Mouse (Mus musculus) common myeloid progenitor, adult 5-6 weeks (primary cell): ENCODE results near the gene Smad3. TPM values are rescaled to one million over a fixed set of nuclear protein-coding genes. Genes with fewer than 3 reads are reported as not detected.

Source experiments
- ATAC-seq: replicated peaks from 2 replicates; pipeline ENCODE4 v1.8.0; 2016; ENCODE audit warnings: low read depth, mild to moderate bottlenecking, moderate TSS enrichment, inconsistent platforms; ENCODE audit not compliant: poor library complexity, severe bottlenecking
- total RNA-seq: library from RNA; stranded (forward); fragments of 200-1000, 187-1606 nt; gene quantifications from 2 replicates; pipeline ENCODE4 v1.2.3, GENCODE M21; 2017

The Smad3 gene
- total RNA-seq, 1 experiment from 2014 or later, result 39.1 TPM

DNA sequence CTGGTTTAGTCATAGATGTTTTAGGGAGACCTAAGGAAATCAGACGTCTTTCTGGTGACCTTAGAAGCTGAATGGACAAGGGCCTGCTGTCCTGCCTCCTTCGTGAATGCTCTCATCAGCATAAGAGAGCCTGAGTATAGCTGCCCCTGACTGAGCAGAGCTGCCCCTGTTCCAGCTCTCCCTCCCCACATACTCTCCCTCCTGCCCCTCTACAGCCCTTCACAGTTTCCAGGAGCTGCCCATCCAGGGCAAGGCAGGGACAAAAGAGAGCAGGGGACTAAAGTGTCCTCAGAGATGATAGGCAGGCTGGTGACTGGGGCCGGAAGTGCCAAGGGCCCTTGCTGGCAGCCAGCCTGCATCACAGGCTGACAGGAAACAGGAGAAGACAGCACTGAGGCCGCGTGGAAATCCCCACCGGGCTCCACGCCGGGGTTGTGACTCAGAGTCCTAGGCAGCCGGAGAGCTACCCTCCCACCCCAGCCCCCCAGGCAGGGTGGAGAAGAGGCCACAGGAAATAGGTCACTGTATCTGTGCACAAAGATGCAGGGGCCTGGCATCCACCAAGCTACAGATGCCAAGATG lies 51.6 kb downstream of the Smad3 start:
- peak; percentile 77 for ATAC-seq

DNA sequence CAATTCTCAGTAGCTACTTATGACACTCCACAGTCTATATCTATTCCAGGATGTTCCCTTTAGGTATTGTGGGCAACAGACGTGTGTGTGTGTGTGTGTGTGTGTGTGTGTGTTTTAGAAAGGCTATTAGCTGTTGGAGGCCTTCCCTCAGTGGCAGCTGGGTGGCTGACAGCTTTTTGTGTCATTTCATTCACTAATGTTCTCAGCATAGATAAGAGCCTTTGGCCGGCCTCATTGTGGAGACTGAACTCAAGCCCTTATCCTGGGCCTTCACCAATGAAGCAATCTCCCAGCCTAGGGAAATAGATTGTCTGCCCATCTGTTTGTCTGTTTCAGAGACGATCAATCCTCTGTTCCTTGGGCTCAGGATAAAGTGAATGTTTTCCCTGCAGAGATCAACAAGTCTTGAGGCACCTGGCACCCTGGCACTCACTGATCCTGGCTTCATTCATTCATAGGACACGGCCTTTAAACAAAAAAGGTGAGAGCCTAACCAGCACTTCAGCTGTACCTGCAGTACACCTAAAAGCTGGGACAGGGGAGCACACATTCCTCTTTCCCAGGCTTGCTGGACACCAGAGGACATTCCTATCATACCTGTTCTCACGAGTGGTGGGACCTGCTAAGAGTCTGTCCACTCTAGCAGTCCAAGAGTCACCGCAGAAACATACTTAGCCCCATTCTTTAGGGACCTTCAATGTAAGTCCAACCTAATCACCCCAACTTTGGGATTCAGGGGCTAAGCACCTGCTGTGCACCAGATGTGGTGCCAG lies 52.6 kb downstream of the Smad3 start:
- ATAC-seq, result no peak

DNA sequence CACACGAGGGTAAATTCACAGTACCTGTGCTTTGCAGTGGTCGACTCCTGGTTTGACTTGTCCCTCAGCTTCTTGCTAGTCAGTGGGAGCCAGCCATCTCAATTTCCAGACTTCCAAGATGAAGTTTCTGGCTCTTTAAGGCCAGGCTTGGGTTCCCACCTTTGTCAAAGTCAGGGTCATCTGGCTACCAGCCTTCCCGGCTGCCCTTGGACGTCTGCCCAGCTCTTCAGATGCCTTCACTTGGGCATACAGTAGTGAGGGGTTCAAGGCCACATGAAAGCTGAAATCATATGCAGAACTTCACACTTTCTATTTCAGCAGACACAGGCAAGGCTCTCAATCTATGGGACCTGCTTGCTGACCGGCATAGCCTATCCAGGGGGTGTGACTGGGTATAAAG lies 53.7 kb downstream of the Smad3 start:
- ATAC-seq, result no peak

DNA sequence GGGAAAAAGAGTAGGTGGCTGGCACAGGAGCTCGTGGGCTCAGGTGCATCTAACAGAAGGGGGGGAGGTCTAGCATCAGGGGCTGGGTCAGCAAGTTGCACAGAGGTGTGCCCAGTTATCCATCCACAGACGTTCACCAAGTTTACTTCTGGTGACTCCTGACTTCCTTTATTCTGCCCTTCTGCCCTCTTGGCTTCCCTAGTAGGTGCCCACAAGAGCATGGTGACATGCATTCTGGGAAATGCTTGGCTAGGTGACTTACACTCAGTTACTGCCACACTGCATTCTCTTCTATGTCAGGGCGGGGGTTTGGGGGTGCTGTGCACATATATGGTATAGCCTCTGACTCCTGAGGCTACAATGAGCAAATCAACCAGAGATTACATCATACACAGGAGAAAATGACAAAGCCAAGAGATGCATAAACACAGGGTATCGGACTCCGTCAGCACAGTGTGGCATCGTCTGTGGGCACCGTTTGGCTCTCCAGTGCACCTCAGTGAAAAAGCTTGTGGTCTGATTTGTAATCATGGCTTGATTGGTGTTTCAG lies 54.5 kb downstream of the Smad3 start:
- ATAC-seq, result no peak

DNA sequence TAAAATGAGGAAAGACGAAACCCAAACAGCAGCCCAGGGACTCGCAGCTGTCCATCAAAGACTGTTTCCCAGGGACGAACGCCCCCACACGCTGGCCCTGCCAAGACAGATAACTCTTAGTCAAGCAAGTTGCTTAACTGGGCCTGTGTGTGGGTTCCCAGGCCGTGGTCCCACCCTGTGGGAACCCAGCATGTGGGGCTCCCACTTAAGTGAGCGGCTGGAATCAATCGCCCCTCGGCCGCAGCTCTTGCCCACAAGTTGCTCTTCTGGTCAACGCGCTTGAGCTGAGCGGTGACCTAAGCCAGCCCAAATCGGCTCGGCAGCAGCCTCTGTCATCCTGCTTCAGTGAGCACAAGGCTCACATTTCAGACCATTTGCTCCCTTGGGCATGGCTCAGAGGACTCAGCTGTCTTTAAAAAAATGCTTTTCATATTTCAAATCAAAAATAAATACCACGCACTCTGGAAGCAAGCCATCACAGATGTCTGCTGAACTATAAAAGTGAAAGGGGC lies 55.2 kb downstream of the Smad3 start:
- no peak for ATAC-seq

DNA sequence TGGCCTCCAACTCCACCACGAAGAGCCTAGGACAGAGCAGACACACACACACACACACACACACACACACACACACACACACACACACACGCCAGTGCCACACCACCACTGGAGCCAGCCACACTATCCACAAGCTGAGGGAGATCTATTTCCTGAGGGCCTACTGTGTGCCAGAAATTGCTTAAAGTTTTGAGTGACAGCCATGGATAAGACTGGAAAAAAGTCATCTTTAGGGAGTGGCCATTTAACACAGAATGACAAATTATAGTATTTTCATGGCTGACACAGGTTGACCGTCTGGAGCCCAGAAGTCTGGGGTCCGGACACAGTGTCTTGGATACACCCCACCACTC lies 55.9 kb downstream of the Smad3 start:
- no peak for ATAC-seq

DNA sequence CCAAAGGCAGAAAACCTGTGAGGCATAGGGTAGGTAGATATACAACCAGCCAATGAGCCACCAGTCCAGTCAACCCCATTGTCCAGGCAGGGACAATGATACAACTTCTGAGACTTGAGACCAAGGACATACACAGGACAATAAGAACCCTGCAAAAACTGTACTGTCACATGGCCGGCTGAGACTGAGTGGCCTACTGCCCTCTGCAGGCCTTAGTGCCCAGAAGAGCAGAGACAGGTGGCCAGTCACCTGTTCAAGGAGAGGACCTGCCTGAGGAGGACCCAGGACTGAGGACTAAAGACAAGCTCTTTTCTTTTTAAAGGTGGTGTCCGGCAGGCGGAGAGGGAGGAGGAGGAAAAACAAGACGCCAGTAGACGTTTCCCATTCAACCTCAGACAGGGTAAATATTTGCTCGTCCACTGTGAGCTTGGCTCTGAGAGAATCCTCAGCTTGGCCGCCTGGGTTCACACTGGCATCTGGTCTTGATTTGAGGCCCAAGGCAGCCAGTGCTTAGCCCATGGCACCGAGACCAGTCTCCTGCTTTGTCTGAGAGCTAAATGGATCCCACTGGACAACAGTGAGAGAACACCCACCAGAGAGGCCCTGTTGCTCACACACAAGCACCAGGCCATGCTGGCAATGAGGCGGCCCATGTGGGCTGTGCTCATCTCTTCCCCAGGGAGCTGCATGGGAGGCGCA lies 56.4 kb downstream of the Smad3 start:
- no peak for ATAC-seq

DNA sequence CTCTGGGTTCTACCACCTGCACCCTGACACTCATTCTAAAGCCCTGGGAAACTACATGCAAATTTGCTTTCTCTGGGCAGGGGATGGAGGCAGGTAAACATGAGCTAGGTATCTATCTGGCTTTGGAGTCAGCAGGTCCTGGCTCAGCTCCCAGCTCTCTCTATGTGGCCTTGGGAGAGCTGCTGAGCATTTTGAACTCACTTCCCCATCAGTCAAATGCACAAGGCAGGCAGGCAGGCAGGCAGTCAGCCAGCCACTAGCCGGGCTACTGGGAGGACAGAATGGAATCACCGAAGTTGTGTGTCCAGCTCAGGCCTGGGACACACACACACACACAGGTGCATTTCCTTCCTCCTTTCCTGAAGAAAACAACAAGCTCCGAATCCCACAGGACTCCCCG lies 58.6 kb downstream of the Smad3 start:
- no peak for ATAC-seq

DNA sequence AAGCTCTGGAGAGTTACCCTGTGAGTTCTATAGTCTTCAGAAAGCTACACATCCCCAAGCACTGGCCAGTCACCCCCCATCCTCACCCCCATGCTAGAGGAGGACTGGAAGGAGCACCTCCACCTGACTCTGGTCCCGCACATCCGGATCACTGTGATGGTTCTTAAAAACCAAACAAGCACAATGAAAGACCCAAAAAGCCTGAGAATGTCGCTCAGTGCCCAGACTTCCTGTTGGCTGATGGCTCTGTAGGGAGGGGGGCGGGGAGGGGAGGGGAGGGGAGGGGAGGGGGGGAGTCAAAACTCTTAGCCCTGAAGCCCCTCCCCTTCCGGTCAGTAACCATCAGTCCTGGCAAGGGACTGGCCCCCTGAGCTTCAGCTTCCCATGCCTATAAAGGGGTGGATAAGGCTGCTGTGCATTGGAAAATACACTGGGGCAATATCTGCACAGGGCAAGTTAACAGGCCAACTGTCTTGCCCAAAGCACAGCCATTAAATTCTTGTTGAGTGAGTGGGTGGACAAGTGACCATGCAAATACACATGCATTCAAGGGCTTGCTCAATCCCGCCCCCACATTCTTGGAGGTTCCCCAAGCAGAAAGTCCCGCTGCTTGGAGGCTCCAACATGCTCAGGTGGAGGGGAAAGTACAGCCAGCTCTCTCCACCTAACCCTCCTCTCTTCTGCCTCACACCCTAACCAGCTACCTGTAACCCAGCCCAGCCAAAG lies 59.3 kb downstream of the Smad3 start:
- ATAC-seq, result no peak

DNA sequence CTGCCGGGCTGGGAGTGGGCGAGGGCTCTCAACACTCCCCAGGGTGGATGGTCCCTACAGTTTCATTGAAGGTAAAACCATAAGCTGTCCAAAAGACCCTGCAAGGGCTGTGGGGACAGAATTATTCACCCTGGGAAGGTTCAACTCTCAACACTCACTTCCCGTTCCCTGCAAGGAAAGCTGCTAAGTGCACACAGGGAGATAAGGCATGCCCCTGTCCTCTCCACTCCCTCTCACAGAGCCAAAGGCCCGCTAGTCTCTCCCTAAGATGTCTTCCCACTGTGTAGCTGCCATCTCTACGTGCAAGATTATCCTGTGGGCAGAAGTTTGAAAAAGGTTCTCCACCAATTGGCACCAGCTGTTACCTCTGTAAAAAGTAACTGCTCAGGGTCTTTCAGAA lies 60.2 kb downstream of the Smad3 start:
- ATAC-seq, result peak; percentile 67

DNA sequence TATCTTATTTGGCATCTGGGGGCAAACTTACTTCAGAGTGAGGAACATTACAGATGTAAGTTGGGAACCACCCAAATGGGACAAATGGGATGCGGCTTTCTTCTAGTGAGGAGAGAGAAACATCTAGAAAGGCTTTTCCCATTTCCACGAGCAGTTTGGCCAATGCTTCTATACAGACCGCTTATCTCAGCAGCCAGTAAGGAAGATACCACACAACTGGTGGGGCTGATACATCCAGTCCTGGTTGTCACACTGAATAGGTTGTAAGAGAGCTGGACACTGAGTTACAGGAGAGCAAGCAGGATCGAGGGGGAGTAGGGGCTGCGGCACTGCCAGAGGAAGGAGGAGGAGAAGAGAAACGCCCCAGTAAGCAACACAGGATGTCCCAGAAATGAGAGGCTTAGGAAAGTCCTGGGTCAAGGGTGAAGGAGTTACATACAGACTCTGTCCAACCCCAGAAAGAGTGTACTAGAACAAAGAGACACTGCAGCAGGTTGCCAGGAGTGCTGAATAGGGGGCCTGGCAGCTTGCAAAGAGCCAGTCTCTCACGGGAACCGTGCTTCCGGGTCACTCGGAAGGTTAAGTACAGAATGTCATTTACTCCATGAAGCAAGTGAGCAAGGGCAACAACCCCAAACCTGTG lies 61.2 kb downstream of the Smad3 start:
- ATAC-seq, result 0 out of 2 replicates have a peak, but pooled peaks have one; percentile 27

DNA sequence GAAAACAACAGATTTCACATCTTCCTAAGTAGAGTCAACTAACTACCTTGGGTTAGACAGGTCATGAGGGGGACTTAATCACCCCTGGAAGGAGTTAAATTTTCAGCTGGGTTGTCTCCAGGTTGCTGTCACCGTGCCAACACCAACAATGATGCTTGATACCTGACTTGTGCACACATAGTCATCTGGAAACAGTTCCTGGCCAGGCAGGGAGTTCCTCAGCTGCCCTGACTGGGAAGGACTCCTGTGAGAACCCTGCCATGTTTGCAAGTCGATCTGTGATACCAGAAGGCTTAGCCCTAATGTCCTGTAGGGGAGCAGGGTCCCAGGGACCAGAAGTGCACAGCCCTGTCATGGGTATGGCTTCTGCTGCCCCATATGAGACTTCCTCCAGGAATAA lies 65.8 kb downstream of the Smad3 start:
- ATAC-seq, result no peak

DNA sequence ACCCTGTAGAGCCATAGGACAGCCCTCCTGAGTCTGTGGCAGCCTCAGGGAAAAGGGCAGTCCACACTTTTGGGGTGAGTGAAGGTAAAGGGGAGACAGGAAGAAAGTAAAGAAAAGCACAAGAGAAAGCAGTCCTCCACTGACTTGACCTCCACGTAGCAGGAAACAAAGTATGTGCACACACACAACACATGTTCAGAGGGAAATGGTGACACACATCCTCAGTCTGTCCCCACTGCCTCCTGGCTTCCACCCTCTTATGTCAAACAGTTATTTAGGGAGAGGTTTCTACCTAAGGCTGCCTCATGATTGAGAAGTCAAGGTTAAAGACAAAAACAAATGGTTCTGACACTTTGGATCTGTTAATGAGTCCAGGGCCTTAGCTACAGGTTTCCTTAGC lies 67.3 kb downstream of the Smad3 start:
- no peak for ATAC-seq

DNA sequence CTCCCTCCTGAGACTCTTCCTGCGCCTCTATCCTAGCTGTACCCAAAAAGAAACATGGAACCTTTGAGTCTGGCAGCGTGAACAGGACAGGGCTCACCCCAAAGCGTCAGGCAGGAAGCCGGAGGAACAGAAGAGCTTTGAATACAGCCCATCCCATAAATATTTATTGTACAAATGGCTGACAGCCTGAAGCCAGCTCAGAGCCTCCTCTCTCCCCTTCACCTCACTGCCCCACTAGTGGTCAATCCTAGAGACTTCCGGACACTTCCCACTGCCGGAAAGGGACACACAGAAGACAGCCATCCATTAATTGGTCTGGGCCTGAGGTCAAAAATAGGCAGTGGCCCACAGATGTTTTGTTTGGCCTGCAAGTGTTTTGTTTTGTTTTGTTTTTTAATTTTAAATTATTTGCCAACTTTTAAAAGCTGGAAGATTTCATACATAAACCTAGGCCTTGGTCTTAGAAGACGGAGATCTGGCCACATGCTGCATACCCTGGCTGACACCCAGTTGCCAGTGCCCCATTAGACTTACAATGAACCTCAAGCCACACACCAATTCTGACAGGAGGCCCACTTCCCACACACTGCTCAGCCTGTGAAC lies 70.3 kb downstream of the Smad3 start:
- no peak for ATAC-seq

DNA sequence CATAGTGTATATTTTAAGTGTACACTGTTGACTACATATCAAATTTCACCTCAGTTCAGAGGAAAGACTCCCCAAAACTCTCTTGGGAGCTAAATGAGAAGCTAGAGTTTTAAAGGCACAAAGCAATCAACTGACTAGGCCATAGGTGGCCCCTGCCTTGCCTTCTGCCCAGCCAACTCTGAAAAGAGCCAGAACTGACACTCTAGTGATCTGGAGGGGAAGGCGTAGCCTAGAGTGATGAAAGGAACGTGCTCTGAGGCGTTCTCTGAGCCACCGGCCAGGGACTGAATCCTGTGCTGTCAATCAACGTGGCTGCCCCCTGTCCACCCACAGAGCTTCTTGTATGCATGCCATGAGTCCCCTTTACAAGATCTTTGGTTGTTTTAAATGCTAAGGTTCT lies 72.4 kb downstream of the Smad3 start:
- no peak for ATAC-seq

DNA sequence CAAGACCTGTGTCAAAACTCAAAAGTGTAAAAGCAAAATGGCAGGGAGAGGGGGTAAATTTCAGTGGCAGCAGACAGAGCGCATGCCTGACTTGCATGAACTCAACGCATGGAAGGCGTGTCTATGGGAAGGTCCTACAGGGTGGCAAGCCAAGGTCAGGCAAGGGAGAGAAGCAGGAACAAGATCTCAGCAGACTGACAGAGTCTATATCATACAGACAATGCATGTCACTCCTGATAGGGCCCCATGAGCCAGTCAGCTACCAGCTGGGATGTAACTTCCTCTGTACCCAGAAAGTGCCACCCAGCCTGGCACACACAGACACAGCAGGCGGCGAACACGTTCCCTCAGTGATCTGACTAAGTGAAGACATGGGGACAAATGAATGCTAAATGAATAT lies 73.5 kb downstream of the Smad3 start:
- ATAC-seq, result peak; percentile 68

DNA sequence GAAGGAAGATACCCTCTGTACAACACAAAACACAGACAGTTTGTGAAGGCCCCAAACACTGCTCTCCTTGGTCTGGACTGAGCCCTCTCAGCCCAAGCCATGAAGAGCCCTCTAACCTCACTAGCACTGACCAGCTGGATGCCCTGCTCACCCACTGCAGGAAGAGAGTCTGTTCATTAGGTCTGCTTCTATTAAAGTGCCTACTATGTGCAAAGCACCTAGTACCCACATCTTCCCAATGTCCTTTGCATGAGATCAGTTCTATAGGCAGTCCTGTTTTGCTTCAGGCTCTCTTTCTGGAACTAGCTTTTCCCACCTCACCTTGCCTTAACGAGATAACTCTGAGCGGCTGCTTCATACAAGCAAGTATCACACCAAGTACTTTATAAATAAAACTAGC lies 74.9 kb downstream of the Smad3 start:
- no peak for ATAC-seq

DNA sequence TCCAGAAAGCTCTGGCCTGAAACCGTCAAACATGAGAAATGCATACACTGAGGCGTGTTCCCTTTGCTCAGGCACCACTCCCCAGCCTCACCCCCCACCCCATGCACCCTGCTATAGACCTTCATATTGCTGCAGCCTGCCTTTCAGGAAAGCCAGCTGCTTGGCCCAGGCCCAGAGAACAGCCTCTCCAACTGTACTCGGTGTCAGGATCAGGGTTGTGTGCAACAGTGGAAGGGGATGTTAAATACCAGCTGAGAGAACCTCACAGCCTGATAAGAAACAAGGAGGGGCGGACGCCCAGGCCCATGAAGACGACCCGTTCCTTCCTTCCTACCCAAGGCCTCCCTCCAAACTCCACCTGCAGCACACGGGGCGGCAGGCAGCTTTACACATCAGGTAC lies 75.5 kb downstream of the Smad3 start:
- ATAC-seq, result peak; percentile 63

DNA sequence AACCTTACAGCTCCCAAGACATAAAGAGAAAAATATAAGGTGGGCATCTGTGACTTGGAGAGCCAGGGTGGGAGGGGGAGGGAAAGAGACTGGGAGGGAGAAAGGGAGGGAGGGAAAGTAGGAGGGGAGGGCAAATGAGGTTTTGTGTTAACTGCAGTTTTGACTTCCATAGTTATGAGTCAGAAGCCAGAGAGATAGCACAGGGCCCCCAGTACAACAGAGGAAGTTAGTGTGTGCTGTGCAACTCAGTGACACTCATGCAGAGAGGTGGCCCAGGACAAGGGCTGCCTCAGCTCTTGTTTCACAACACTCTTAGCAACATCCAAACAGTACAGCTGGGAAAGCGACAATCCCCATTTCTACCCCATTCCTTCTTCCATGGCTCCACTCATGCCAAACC lies 79.7 kb downstream of the Smad3 start:
- ATAC-seq, result peak; percentile 80

DNA sequence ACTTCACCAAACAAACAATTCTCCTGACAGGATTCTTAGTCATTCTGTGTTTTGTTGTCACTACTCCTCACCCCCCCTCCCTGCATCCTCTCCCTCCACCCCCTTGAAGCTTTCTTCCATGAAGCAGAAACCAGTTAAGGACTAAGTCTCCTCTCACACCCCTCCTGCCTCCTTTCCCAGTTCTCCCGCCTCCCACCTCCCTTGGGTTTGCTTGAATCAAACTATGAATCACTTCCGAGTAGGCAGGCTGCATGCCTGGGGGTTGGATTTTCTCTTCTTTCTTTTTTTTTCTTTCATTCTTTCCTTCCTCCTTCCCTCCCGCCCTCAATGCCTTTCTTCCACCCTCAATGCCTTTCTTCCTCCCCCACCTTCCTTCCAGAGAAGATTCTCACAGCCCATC lies 80.2 kb downstream of the Smad3 start:
- no peak for ATAC-seq
